Mouse (Mus musculus) forebrain, embryonic 11.5 days (tissue): ENCODE data around the gene Zfp839. TPM values are rescaled to one million over a fixed set of nuclear protein-coding genes. Genes with fewer than 3 reads are reported as not detected.

Experiments used
- ATAC-seq: fragments of 200-750 bp; cut with Nextera tagmentation; replicated peaks from 2 replicates; pipeline ENCODE4 v1.8.0; 2017; ENCODE audit warnings: moderate TSS enrichment; ENCODE audit not compliant: low FRiP score
- DNase-seq: peaks from one replicate; pipeline ENCODE4 v3.0.0-alpha.2; 2017; ENCODE audit warnings: low spot score
- H3K27ac ChIP-seq: fragments of 300-500 bp; sonication (generic); 2 replicates; pipeline ENCODE4 v1.5.1; 2014; ENCODE audit warnings: low read depth, low read length
- H3K27me3 ChIP-seq: fragments of 300-500 bp; sonication (generic); 2 replicates; pipeline ENCODE4 v1.6.1; 2014; ENCODE audit warnings: mild to moderate bottlenecking, low read length, mixed read lengths; ENCODE audit not compliant: control insufficient read depth, insufficient read depth
- H3K36me3 ChIP-seq: fragments of 300-500 bp; sonication (generic); 2 replicates; pipeline ENCODE4 v1.6.1; 2014; ENCODE audit warnings: mild to moderate bottlenecking, low read length, moderate library complexity, mixed read lengths; ENCODE audit not compliant: control insufficient read depth, insufficient read depth
- H3K4me1 ChIP-seq: fragments of 300-500 bp; sonication (generic); replicated peaks from 2 replicates; pipeline ENCODE4 v1.6.1; 2014; ENCODE audit warnings: low read length, mixed read lengths; ENCODE audit not compliant: control insufficient read depth, insufficient read depth
- H3K4me2 ChIP-seq: fragments of 300-500 bp; sonication (generic); 2 replicates; pipeline ENCODE4 v1.6.1; 2014; ENCODE audit warnings: low read depth, mild to moderate bottlenecking, low read length, moderate library complexity, mixed read lengths; ENCODE audit not compliant: severe bottlenecking
- H3K4me3 ChIP-seq: fragments of 300-500 bp; sonication (generic); 2 replicates; pipeline ENCODE4 v1.5.1; 2014; ENCODE audit warnings: low read depth, low read length
- H3K9ac ChIP-seq: fragments of 300-500 bp; sonication (generic); 2 replicates; pipeline ENCODE4 v1.6.1; 2014; ENCODE audit warnings: low read length
- H3K9me3 ChIP-seq: fragments of 300-500 bp; sonication (generic); 2 replicates; pipeline ENCODE4 v1.6.1; 2016; ENCODE audit warnings: low read length, mixed read lengths; ENCODE audit not compliant: control insufficient read depth
- WGBS: fragments of 180-500 bp; shearing (Covaris S2); extraction: QIAGEN DNeasy Blood & Tissue Kit; methylation state at CpG from one replicate; pipeline ENCODE4 v1.1.7; 2014; 5-methylcytosine and 5-hydroxymethylcytosine counted together
- polyA plus RNA-seq: library from polyadenylated mRNA; unstranded; fragments of >200 nt; fragmentation: Nextera tagmentation; extraction: Ambion mirVana; gene quantifications from 2 replicates; pipeline ENCODE4 v1.2.1, GENCODE M21; 2014

Zfp839 gene
- 3.4 and 4.6 TPM in 2 replicates for polyA plus RNA-seq

DNA sequence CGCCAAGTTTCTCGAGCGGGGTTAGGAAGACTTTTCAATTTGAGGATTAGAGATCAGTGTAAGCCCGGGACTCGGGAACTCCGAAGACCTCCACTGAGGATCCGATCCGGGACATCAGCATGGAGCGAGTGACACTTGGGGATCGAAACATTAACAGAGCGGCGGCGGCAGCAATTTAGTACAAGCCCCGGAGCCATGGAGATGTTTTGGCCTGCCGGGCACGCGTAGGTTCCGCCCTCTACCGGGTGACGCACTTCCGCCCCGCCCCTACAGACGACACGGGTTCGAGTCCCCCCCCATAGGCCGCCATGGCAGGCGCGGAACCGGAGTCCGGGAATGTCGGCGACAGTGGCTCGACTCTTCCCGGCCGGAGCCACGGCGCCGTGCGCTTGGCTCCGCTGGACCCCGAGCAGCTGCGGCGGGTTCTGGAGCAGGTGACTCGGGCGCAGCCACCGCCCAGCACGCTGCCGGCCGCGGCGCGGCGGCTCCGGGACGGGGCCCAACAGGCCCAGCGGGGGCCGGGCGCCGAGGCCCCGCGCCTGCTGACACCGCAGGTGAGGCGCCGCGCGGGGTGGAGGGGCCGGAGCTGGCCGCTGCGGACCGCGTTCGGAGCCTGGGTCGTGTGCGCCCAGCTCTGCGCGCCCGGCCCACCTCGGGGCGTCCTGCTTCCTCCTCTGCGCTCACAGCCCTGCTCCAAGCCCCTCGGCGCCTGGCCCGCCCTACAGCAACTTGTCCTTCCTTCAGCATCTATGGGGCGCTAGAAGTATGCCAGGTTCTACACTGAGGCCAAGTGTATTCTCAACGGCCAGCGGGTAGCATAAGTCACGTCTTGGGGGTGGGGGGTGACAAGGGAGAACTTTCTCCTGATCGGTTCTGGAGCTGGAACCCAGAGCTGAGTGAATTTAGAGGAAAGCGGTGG is at the start of gene Zfp839:
Zfp839 (plus strand) TSS at position 244 of the 919 bp plus-strand sequence.
- DNase-seq, result peak; percentile 91
- peak; percentile 83 for ATAC-seq
- Histone ChIP-seq H3K4me2 (peak within 1 kb of the TSS; percentile 79), H3K36me3 (no peaks in the 10 kb centered on the region), H3K27ac (no peak within 1 kb of the TSS), H3K9ac (peak within 1 kb of the TSS; percentile 81), H3K9me3 (no peaks in the 10 kb centered on the region), H3K4me1 (peaks cover 10% of the 10 kb centered on the region; the same call in 1 of the 2 replicates), H3K4me3 (peak within 1 kb of the TSS; percentile 86), H3K27me3 (peaks cover 9% of the 10 kb centered on the region)
- under 1% methylated on average over 85 of the region's 89 CpGs for WGBS

DNA sequence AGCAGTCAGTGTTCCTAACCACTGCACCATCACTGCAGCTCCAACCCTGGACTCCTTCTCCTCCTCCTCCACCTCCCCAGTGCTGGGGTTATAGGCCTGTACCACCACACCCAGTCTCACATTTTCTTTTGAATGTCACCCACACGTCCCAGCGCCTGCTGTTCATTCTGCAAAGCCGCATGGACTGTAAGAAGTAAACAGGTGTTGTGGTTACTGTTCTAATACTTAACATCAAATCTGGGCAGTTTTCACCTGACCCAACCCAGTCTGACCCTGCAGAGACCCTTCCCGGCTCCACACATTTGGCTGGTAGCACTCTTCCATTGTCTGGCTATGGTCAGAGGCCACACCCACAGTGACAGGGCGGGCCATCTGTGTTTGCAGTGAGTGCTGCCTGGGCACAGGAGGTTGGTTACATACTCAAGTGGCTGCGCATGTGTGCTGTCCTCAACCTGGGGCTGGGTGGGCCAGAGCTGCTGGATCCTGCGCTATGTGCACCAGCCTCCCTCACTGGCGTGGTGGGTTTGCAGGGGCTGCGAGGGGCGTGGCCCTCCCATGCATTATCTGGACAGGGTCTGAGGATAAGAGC is 48.1 kb upstream of the Zfp839 start:
- no peak overlapping the region for H3K9ac ChIP-seq
- H3K9me3 ChIP-seq, result no peaks in the 10 kb centered on the region
- no peaks in the 10 kb centered on the region for H3K36me3 ChIP-seq
- no peak overlapping the region for H3K4me3 ChIP-seq
- no peak for ATAC-seq
- no peaks in the 10 kb centered on the region for H3K27me3 ChIP-seq
- no peak for DNase-seq
- 83% methylated on average over 10 of the region's 10 CpGs for WGBS
- H3K4me2 ChIP-seq, result no peak overlapping the region
- H3K27ac ChIP-seq, result no peak overlapping the region
- H3K4me1 ChIP-seq, result 0 out of 2 replicates have a peak, but pooled peaks cover 2% of the 10 kb centered on the region

DNA sequence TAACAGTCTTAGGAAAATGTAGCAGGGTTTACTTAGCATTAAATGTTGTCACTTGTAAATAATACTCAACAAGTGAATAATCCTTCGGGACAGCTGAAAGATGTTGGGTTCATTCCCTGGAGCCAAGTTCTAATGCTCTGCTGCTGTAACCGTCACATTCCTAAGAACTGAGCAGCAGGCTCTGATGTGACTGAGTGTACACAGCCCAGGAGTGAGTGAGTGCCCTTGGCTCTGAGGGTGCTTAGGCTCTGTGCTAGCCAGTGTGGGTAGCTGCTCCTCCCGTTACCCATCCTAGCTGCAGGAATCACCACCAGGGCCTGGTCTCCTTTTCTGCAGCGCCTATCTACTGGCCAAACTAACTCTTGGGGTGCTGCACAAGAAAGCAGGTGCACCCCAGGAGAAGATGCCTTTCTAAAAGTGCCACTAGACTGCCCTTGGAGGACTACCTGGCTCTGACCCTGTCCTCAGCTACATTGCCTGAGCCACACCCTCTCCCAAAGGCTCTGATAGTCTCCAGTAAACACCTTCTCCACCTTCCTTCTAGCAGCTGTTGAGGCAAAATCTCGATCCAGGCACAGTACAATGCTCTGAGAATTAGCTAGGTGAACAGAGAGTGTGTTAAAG is 47.3 kb upstream of the Zfp839 start:
- Histone ChIP-seq H3K4me1 (0 out of 2 replicates have a peak, but pooled peaks cover 2% of the 10 kb centered on the region), H3K4me2 (no peak overlapping the region), H3K9me3 (no peaks in the 10 kb centered on the region), H3K27ac (no peak overlapping the region), H3K4me3 (no peak overlapping the region), H3K27me3 (no peaks in the 10 kb centered on the region), H3K9ac (no peak overlapping the region), H3K36me3 (no peaks in the 10 kb centered on the region)
- no peak for DNase-seq
- 91% methylated on average over 5 of the region's 5 CpGs for WGBS
- no peak for ATAC-seq

DNA sequence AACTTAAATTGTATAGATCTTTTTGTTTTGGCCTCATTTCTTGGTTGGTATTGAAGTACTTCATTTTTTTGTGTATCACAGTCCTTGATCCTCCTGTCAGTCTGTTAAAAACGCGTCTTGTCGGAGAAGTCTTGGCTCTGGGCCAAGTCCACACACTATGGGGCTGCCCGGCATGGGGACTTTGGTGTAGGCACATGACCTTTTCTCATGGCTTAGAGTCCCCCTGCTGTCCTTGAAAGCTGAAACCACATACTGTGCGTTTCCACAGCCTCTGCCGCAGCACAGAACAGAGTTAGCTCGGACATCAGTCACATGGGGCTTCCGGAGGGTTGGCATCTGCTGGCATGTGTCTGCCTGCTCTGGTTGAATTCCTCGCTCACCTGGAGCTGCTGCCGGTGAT is 45.8 kb upstream of the Zfp839 start:
- ATAC-seq (peak; percentile 60; the same call in 1 of the 2 replicates), DNase-seq (peak; percentile 64)
- 0 out of 2 replicates have a peak, but pooled peaks cover 5% of the 10 kb centered on the region for H3K4me1 ChIP-seq
- no peak overlapping the region for H3K27ac ChIP-seq
- H3K9me3 ChIP-seq, result no peaks in the 10 kb centered on the region
- H3K4me2 ChIP-seq, result no peak overlapping the region
- H3K9ac ChIP-seq, result no peak overlapping the region
- no peaks in the 10 kb centered on the region for H3K27me3 ChIP-seq
- 39% methylated on average over 10 of the region's 10 CpGs for WGBS
- H3K36me3 ChIP-seq, result no peaks in the 10 kb centered on the region
- H3K4me3 ChIP-seq, result no peak overlapping the region

DNA sequence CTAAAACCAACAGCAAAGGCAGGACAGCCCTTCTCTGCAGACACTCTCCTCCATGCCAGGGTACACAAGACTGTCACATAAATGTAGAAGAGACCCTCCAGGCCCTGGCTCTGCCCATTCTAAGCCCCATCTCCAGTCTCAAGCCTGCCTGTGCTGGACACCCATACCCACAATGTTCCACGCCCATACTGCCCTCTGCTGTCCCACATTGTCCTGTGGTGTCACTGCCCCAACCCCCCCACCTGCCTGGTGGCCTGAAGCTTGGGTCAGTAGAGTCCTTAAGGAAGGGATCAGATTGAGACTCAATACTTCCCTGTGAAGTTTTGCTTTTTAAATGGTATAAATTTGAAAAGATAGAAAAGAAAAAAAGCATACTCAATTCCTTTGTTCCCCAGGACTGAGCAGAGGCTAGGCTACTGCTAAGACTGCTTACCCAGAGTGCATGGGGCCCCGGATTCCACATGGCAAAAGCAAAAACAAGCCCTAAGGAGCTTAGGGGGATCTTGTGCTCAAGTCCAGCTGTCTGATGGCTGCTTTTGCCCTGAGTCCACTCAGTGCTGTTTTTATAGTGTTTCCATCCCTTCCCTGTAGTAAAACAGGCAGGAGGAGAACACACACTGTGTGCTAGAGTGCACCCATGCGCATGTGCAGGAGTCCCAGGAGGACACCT is 43.6 kb upstream of the Zfp839 start:
- DNase-seq (no peak), ATAC-seq (no peak)
- Histone ChIP-seq H3K9me3 (no peaks in the 10 kb centered on the region), H3K27me3 (no peaks in the 10 kb centered on the region), H3K4me3 (no peak overlapping the region), H3K9ac (no peak overlapping the region), H3K36me3 (no peaks in the 10 kb centered on the region), H3K4me1 (0 out of 2 replicates have a peak, but pooled peaks cover 5% of the 10 kb centered on the region), H3K27ac (no peak overlapping the region), H3K4me2 (no peak overlapping the region)
- WGBS, result 73% methylated on average over 3 of the region's 3 CpGs

DNA sequence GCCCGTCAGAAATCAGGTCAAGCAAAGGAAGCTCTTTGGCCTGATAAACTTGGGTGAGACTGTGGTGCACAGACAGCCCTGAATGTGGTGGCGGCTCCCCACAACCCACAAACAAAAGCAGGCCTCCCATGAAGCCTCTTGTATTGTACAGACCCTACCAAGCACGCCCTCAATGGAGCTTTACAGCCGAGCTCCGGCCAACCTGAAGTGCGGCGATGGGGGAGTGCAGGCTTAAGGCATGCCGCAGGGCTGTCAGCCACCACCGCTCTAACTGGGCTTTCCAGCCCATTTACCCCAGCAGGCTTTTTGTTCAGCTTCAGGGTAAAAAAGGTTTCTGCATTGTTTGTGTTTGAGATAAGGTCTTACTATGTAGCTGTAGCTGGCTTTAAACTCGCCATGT is 41.6 kb upstream of the Zfp839 start:
- Histone ChIP-seq H3K9me3 (no peaks in the 10 kb centered on the region), H3K27ac (no peak overlapping the region), H3K36me3 (no peaks in the 10 kb centered on the region), H3K9ac (no peak overlapping the region), H3K27me3 (no peaks in the 10 kb centered on the region), H3K4me2 (no peak overlapping the region), H3K4me1 (0 out of 2 replicates have a peak, but pooled peaks cover 5% of the 10 kb centered on the region), H3K4me3 (no peak overlapping the region)
- WGBS, result 21% methylated on average over 10 of the region's 10 CpGs
- DNase-seq (no peak), ATAC-seq (no peak)

DNA sequence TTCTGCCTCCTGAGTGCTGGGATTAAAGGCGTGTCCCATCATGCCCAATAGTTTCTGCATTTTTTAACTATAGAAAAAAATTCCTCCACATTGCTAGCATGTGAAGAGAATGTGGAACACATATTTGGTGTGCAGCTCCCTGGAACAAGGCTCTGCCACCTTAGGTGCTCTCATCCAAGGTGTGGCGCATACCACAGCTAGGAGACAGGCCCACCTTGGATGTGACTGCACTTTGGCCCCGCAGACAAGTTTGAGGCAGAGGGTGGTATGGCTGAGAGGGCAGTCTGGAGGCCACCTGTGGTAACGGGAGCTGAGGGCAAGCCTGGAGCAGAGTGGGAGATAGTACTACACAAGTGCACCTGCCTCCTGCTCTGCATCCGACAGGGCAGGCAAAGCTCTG is 41.2 kb upstream of the Zfp839 start:
- H3K4me1 ChIP-seq, result 0 out of 2 replicates have a peak, but pooled peaks cover 5% of the 10 kb centered on the region
- 80% methylated on average over 5 of the region's 5 CpGs for WGBS
- no peaks in the 10 kb centered on the region for H3K9me3 ChIP-seq
- no peak overlapping the region for H3K27ac ChIP-seq
- no peaks in the 10 kb centered on the region for H3K27me3 ChIP-seq
- H3K36me3 ChIP-seq, result no peaks in the 10 kb centered on the region
- no peak overlapping the region for H3K4me2 ChIP-seq
- ATAC-seq (no peak), DNase-seq (no peak)
- H3K4me3 ChIP-seq, result no peak overlapping the region
- no peak overlapping the region for H3K9ac ChIP-seq

DNA sequence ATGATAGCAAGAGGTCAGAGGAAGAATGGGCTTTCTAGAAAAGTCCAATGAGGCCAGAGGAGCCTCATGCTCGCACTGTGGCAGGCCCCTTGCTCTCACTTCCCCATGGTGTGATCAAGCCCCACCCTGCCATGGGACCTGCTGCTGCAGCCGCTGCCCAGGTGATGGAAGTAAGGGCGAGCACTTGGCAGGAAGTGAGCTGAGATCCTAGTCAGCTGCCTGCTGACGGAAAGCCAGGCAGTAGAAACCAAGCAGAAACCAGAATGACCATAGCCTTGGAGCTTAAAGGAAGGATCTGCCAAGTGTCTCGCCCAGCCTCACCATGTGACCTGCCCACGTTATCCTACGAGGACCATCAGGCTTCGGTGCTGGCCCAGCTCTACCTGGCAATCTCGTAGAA is 36.9 kb upstream of the Zfp839 start:
- H3K27me3 ChIP-seq, result no peaks in the 10 kb centered on the region
- DNase-seq (no peak), ATAC-seq (no peak)
- H3K9ac ChIP-seq, result no peak overlapping the region
- H3K9me3 ChIP-seq, result no peaks in the 10 kb centered on the region
- no peak overlapping the region for H3K4me3 ChIP-seq
- H3K4me1 ChIP-seq, result 0 out of 2 replicates have a peak, but pooled peaks cover 3% of the 10 kb centered on the region
- no peak overlapping the region for H3K4me2 ChIP-seq
- 94% methylated on average over 9 of the region's 9 CpGs for WGBS
- no peak overlapping the region for H3K27ac ChIP-seq
- no peaks in the 10 kb centered on the region for H3K36me3 ChIP-seq
